Mouse (Mus musculus) cerebellum, adult 2 months (tissue): ENCODE data around the gene Sfn. TPM values are rescaled to one million over a fixed set of nuclear protein-coding genes. Genes with fewer than 3 reads are reported as not detected.
A peak's percentile ranks its signal among the peaks of the same experiment; 100 is the strongest.

Experiments used
- DNase-seq, 2 experiments: peaks; one replicate each; pipeline ENCODE4 v3.0.0; 2021
- H3K27ac ChIP-seq: fragments of 200-500 bp; 2 replicates; pipeline ENCODE4 v1.5.1; 2012; ENCODE audit warnings: low read length, control low read depth, inconsistent platforms; ENCODE audit not compliant: insufficient read depth
- H3K27me3 ChIP-seq: fragments of 200-500 bp; 2 replicates; pipeline ENCODE4 v1.6.1; 2012; ENCODE audit warnings: inconsistent platforms, mild to moderate bottlenecking, low read length, moderate library complexity; ENCODE audit not compliant: control insufficient read depth, insufficient read depth
- H3K4me1 ChIP-seq: fragments of 200-500 bp; 2 replicates; pipeline ENCODE4 v1.6.1; 2011; ENCODE audit warnings: low read length; ENCODE audit not compliant: control insufficient read depth, insufficient read depth
- H3K4me3 ChIP-seq: fragments of 200-500 bp; replicated peaks from 2 replicates; pipeline ENCODE3; 2011; ENCODE audit warnings: mild to moderate bottlenecking, low read depth, low read length, control low read depth; ENCODE audit not compliant: insufficient read depth
- CTCF ChIP-seq: fragments of 200-500 bp; IDR thresholded peaks from 2 replicates; pipeline ENCODE4 v1.5.1; 2011; ENCODE audit warnings: low read depth, mild to moderate bottlenecking, control low read depth, low read length, moderate library complexity, borderline replicate concordance; ENCODE audit not compliant: insufficient read depth
- POLR2A ChIP-seq: fragments of 200-500 bp; IDR thresholded peaks from 2 replicates; pipeline ENCODE4 v1.6.1; 2011; ENCODE audit warnings: low read length, control low read depth, borderline replicate concordance; ENCODE audit not compliant: insufficient read depth
- WGBS: fragments of 180-500 bp; shearing (Covaris S2); methylation state at CpG from one replicate; pipeline ENCODE4 v1.1.7; 2018; 5-methylcytosine and 5-hydroxymethylcytosine counted together
- polyA plus RNA-seq: library from polyadenylated mRNA; depleted of rRNA; stranded (reverse); fragments of >200 nt; gene quantifications from 2 replicates; pipeline ENCODE4 v1.2.3, GENCODE M21; 2012

The Sfn gene
- polyA plus RNA-seq, 1 experiment = 4.8 TPM

- DNase-seq = no peak
- peaks cover 14% of the 10 kb centered on the region for H3K4me1 ChIP-seq
- H3K27ac ChIP-seq = no peak overlapping the region
- H3K4me3 ChIP-seq = no peak overlapping the region
- no peaks in the 10 kb centered on the region for H3K27me3 ChIP-seq
- WGBS = 70% methylated on average over 10 of the region's 10 CpGs
- TF ChIP-seq CTCF (no peak), POLR2A (no peak)
Measured at GRCm38 (mm10) chr4:133615416-133615815, 13.4 kb upstream of the Sfn start.

- no peak overlapping the region for H3K27ac ChIP-seq
- no peak overlapping the region for H3K4me3 ChIP-seq
- TF ChIP-seq POLR2A (no peak), CTCF (no peak)
- DNase-seq = peak; percentile 52 to 58
- 15% methylated on average over 8 of the region's 8 CpGs for WGBS
- H3K4me1 ChIP-seq = peaks cover 9% of the 10 kb centered on the region
- no peaks in the 10 kb centered on the region for H3K27me3 ChIP-seq
Measured at GRCm38 (mm10) chr4:133614274-133614761, 12.3 kb upstream of the Sfn start.

DNA sequence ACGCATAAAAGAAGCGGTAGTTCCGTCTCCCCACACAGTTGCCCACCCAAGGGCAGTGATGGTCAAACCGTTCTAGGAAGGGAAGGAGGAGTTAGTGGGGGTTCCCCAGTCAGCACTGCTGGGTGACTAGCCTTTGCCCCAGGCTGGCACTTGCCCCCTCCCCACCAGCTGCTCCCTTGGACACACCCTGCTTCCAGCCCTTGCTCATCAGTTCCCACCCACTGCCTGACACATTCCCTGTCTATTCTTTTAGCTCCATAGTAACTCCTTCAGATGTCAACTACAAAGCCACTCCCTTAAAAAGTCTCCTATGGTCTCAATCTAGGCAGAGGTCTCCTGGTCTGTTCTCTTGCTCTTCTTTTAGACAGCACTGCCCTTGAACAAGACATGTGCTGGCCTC lies 11.9 kb upstream of the Sfn start:
- Histone ChIP-seq H3K27ac (no peak overlapping the region), H3K4me1 (peaks cover 9% of the 10 kb centered on the region), H3K4me3 (no peak overlapping the region), H3K27me3 (no peaks in the 10 kb centered on the region)
- TF ChIP-seq POLR2A (no peak), CTCF (no peak)
- no peak for DNase-seq
- WGBS = 73% methylated on average over 4 of the region's 4 CpGs

- 51% methylated on average over 8 of the region's 8 CpGs for WGBS
Measured at GRCm38 (mm10) chr4:133613026-133613425, 11.1 kb upstream of the Sfn start.

GRCm38 (mm10) chr4:133612416-133612815 lies 10.4 kb upstream of the Sfn start:
- WGBS = 97% methylated on average over 7 of the region's 7 CpGs
- Histone ChIP-seq H3K27me3 (no peaks in the 10 kb centered on the region), H3K27ac (no peak overlapping the region), H3K4me1 (peaks cover 9% of the 10 kb centered on the region), H3K4me3 (no peak overlapping the region)
- no peak for DNase-seq
- TF ChIP-seq POLR2A (no peak), CTCF (peak; percentile 20; the same call in 1 of the 2 replicates)

More at GRCm38 (mm10) chr4:133613026-133613425, 11.1 kb upstream of the Sfn start:
- Histone ChIP-seq H3K4me1 (peaks cover 9% of the 10 kb centered on the region), H3K27ac (no peak overlapping the region), H3K27me3 (no peaks in the 10 kb centered on the region), H3K4me3 (no peak overlapping the region)
- TF ChIP-seq CTCF (no peak), POLR2A (no peak)
- DNase-seq = no peak

DNA sequence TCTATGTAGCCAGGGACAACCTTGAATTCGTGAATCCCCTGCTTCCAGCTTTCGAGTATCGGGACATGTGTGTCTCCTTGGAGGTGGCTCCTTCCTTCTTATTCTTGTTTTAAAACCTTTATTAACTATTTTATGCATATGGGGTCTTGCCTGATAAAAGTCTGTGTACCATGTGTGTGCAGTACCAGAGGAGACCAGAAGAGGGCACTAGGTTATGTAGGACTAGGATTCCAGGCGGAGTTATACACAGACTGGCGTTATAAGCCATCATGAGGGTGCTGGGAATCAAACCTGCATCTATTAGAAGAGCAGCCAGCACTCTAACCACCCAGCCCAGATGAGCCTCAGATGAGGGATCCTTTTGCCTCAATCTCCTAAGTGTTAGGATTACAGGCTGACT lies 9.8 kb upstream of the Sfn start:
- no peak for DNase-seq
- H3K4me3 ChIP-seq = no peak overlapping the region
- H3K27ac ChIP-seq = no peak overlapping the region
- no peak for TF ChIP-seq CTCF
- TF ChIP-seq POLR2A = no peak
- no peaks in the 10 kb centered on the region for H3K27me3 ChIP-seq
- peaks cover 9% of the 10 kb centered on the region for H3K4me1 ChIP-seq
- 97% methylated on average over 5 of the region's 5 CpGs for WGBS

GRCm38 (mm10) chr4:133609719-133610118 lies 7.8 kb upstream of the Sfn start:
- WGBS = 16% methylated on average over 6 of the region's 6 CpGs
- peak; percentile 67 to 75 for DNase-seq
- H3K4me1 ChIP-seq = peaks cover 6% of the 10 kb centered on the region
- no peaks in the 10 kb centered on the region for H3K27me3 ChIP-seq
- H3K4me3 ChIP-seq = no peak overlapping the region
- TF ChIP-seq CTCF (peak; percentile 80), POLR2A (no peak)
- no peak overlapping the region for H3K27ac ChIP-seq

DNA sequence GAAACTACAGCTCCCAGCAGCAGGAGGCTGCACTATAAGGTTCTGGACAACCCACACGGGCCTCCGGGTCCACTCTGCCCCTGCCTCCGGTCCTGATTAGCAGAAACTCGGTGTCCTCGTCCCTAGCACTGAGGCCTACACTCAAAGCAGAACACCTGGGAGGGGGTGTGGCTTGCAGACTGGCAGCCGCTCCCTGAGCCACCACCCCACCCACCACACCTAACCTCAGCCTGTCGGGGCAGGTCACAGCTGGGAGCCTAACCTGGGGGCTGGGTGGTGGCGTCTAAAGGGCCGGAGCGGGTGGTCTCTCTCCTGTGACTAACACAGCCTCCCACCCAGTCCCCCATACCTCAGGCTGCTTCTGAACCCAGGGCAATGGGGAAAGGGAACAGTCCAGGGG lies 5.3 kb upstream of the Sfn start:
- no peak overlapping the region for H3K27ac ChIP-seq
- no peaks in the 10 kb centered on the region for H3K27me3 ChIP-seq
- H3K4me1 ChIP-seq = no peaks in the 10 kb centered on the region
- no peak overlapping the region for H3K4me3 ChIP-seq
- TF ChIP-seq CTCF = no peak
- 79% methylated on average over 10 of the region's 10 CpGs for WGBS
- DNase-seq = no peak
